Mouse (Mus musculus) kidney, postnatal 36 days (tissue): Measurements from ENCODE around the gene Gm38392.
A peak's percentile ranks its signal among the peaks of the same experiment; 100 is the strongest.
"Not testable (repeated sequence)": the region's sequence is repeated elsewhere in the genome, so short reads cannot be mapped to it uniquely, and the experiment has no call there.

Experiments used
- DNase-seq, 2 experiments: peaks; one replicate each; pipeline ENCODE4 v3.0.0; 2021 to 2022; ENCODE audit warnings: mixed read lengths in 2 of 2

The Gm38392 gene

DNA sequence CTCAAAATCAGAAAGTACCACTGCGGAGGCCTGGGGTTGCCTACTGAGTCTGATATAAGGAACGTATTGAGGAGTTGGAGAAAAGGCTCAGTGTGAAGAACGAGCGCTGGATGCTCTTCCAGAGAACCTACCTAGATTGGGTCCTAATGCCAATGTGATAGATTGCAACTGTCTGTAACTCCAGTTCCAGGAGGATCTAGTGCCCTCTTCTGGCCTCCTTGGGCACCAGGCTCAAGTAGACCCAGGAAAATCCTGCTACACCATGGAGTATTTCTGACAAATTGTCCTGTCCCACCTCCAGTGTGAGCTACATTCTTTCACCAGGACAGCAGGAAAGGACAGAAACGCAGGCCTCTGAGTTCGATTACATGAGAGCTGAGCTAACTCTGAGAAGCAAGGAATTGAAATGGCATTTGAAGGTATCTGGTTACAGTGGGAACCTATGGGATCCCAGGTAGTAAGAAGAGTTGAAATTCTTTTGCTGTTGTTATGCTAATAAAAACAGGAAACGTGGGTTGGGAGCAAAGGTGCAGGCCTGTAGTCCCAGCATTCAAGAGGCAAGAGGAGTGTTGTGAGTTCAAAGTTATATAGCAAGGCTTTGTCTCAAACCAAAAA, 10.4 kb downstream of the Gm38392 start:
- DNase-seq, result peak; percentile 36 to 65

GRCm38 (mm10) chr3:88276121-88276520, 10.9 kb downstream of the Gm38392 start:
- DNase-seq, result no peak

DNA sequence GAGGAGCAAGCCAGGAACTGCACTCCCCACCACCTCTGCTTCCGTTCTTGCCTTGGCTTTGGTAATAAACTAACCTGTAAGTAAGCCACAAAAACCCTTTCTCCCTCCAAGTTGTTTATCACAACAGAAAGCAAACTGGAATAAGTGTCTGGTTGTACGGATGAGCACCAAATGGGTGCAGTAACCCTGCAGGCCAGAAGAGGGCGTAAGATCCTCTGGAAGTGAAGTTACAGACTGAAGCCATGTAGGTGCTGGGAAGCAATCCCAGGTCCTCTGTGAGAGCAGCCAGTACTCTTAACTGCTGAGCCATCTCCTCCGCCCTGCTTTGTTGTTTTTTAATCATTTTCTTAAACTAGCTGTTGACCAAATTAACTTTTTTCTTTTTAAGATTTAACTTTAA, 13.0 kb downstream of the Gm38392 start:
- no peak for DNase-seq

GRCm38 (mm10) chr3:88271859-88272258, 15.2 kb downstream of the Gm38392 start:
- no peak for DNase-seq

GRCm38 (mm10) chr3:88271298-88271697, 15.7 kb downstream of the Gm38392 start:
- DNase-seq, result not testable (repeated sequence)

DNA sequence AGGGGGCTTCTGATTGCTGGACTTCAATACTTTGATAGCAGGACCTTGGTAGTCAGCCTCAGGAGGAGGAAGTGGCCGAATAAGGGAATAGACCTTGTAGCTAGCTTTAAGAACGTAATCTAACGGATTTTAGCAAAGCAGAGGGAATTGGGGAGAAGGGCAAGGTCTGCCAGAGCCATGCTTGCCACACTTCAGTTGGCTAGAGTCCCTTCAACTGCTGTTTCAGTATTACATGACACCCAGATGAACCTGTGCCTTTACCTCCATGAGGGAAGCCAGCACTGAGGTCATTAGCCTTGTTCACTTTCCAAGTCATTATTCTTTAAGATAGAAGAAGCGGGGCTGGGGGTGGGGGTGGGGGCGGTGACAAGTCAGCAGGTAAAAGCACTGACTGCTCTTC, 18.0 kb downstream of the Gm38392 start:
- DNase-seq, result no peak

- DNase-seq, result not testable (repeated sequence)
These were observed 19.0 kb downstream of the Gm38392 start for GRCm38 (mm10) chr3:88268014-88268413.

DNA sequence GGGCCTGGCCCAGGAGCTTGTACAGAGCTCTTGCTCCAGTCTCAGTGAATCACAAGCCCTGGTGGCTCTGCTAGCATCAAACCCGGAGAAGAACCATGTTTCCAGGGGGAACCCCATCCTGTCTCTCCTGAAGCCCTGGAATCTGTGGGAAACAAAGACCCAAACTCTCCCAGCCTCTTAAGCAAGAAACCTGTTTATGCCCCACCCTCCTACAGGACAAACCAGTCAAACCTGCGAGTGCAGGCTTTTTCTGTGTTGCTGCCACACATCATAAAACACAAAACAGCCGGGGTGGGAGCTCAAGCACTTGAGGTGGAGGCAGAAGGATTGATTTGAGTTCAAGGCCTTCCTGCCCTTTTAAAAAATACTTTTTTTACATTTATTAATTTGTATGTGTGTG, 24.7 kb downstream of the Gm38392 start:
- no peak for DNase-seq

GRCm38 (mm10) chr3:88256382-88256781, 30.6 kb downstream of the Gm38392 start:
- peak in 1 of 2 experiments; percentile 21 for DNase-seq

DNA sequence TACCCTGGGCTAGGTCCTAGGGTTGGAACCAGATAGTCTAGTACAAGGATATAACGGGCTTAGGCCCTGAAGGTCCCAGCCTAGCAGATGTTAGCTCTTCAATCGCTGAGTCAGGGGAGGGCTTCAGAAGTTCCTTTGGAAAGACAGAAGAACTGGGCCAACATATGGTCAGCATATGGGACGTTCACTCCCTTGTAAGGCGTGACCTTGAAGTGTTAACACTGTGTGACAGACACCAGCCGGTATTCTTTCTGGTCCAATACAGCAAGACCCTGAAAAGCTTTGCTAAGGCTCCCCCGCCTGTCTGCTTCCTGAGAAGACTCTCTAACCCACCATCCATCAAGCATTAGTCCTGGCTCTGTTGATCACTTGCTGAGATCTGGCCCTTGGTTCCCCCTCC, 31.1 kb downstream of the Gm38392 start:
- no peak for DNase-seq

- peak; percentile 85 to 92 for DNase-seq
These were observed 32.6 kb downstream of the Gm38392 start, which contains the start of gene Rhbg for GRCm38 (mm10) chr3:88254268-88254926. Rhbg (minus strand) TSS chr3:88254709.

GRCm38 (mm10) chr3:88252739-88253138, 34.3 kb downstream of the Gm38392 start:
- no peak for DNase-seq

DNA sequence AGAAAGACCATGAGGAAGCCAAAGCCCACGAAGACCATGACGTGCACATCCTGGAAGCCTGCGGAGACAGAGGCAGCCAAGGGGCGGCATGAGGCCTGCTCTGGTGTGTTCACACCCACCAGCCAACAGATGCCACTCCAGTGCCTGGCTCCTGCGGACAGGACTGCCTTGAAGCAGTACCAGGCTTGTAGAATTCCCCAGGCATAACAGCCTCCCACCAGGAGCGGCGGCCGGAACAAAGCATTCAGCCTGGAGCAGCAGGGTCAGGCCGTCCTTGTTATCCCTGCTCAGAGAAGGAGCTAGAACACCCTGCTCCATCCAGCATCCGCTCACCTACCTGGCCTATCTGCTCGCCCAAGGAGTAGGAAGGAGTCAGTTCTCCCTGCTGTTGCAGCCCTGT, 38.6 kb downstream of the Gm38392 start:
- no peak for DNase-seq

- DNase-seq, result no peak
These were observed 39.3 kb downstream of the Gm38392 start for GRCm38 (mm10) chr3:88247666-88248065.

GRCm38 (mm10) chr3:88245811-88246210, 41.2 kb downstream of the Gm38392 start:
- peak; percentile 65 to 91 for DNase-seq

GRCm38 (mm10) chr3:88244071-88244470, 42.9 kb downstream of the Gm38392 start:
- DNase-seq, result peak; percentile 26 to 69

DNA sequence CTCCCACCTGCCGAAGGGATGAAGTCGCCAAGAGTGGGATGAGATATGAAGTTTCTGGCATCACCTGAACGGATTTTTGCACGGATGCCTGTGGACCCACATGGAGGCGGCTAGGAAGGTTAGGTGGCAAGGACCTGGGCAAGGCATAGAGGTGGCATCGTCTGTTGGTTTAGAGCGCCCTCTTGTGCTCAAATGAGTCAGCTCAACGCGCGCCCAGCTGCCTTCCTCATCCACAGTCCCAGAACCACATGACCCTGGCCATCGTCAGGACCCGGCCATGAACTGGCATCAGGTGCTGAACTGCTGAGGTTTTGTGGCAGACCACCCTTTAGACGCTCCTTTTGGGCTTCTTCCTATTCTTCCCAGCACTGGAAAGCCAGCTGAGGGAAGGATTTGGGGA, 44.5 kb downstream of the Gm38392 start:
- peak; percentile 72 to 89 for DNase-seq

DNA sequence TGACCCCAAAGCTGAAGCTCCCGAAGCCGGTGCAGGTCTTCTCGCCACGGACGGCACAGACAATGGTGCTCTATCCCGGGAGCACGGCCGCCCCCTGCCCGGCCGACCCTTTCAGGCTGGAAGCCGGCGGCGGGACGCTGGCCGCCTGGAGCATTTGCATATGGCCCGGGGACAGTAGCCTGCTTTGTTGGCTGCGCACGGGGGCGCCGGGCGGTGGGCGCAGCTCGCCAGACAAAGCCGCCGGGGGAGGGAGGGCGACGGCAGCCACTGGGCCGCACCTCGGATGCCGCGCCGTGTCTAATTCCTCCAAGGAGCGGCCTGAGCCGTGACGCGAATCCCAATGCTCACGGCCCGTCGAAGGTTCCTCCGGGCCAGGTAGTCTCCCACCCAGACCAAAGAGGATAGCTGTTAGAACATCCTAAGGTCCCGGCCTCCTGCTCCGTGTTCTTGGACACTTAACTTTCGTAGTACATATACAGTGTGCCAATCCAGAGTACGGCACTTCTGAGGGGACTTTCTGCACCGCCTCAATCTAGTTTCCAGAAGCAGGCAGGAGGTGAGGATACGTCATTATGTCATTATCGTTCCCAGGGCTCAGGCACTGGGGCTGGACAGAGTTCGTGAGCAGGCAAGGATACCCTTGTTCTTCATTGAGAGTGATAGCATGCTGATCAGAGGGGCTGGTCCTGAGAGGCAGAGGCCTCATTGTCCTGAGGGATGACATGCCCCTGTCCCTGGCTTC, 45.8 kb downstream of the Gm38392 start:
- DNase-seq, result no peak

- no peak for DNase-seq
These were observed 47.6 kb downstream of the Gm38392 start for GRCm38 (mm10) chr3:88239446-88239845.

DNA sequence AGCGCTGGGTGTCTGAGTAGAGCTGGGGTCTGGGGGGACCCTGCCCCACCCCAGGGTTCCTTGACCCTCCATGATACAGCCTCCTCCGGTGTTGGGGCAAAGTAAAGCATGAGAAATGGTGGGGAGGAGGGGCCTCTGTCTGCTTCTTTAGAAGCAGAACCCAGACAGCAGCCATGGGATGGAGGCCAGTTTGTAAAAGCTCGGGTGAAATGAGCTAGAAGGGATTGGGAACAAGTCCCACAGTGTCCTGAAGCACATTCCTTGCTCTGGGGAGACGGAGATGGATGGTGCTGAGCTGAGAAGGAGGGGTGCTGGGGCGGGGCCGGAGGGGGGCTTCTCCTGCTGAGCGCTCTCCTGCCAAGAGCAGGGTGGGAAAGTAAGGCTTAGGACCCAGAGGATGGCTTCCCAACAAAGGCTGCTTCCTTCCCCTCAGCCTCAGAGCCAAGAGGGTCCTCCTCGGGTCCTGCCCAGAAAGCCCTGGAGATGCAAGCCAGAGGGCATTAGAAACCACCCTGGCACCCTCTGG, 48.1 kb downstream of the Gm38392 start:
- no peak for DNase-seq

DNA sequence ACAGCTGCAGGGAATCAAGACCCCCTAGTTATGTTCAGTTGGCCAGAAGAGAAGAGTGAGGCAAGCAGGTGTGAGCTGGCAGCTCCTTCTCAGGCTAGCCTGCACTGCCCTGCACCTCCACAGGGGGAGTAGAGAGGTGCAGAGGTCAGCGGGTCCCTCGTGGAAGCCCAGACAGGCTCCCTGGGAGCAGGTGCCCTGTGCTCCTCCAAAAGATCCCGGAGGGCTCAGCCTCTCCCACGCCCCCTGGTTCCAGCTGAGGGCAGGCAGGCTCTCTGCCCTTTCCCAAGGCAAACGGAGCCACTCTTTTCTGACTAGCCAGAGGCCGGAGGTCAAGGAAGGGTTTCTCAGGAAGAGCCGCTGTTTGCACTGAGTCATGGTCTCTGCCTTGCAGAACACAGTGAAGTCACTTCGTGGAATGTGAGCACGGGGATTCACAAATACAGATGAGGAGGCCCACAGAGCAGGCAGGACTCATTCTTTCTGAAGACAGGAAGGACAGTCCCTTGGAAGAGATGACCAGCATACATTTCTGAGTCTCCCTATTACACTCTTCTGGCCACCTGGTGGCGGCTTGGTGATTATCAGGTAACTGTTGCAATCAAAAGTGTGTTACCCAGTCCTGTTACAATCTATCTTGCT, 49.3 kb downstream of the Gm38392 start:
- peak in 1 of 2 experiments; percentile 67 for DNase-seq

DNA sequence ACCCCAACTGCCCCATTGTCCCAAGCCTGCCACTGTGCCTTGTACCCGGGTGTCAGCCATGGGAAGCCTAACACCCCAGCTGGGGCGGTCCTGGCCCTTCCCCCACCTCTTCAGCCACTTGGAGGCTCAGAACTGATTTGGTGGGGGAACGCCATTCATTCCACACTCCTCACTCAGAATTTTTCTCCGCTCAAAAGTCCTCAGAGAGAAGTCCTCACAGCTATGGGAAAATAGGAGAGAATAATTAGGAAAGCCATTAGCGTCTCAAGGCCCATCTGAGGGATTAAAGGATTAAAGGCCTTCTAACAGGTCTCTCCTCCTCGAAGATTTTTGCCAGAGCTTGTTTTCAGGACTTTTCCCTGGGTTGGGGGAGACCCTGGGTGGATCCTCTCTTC, 49.9 kb downstream of the Gm38392 start:
- no peak for DNase-seq

DNA sequence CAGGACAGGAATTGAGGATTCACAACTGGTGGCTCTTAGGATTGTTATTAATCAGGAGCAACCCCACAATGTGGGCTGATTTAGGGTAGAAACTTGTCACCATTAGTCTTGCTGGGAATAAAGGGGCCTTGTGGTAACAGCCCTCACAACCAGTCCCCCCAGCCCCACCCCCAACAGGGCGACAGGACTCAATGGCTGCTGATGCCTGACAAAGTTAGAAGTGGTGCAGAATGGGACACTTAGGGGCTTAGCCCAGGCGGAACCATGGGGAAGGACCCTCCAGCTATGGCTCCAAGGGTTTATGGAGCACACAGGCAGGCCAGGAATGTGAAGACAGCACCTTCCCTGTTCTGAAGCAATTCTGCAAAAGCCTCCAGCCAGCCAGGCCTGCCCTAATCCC, 51.4 kb downstream of the Gm38392 start:
- no peak for DNase-seq
